Mouse (Mus musculus) spleen, embryonic (tissue): ENCODE data around the gene 1700030K09Rik.

Experiments
- CTCF ChIA-PET: fragments of 350-600 bp; sonication (Branson Sonifier 250); formaldehyde crosslinking; loops from one replicate; lab custom pipeline; 2022; lab: Charles Lee

1700030K09Rik gene

GRCm38 (mm10) chr8:72504137-72504536, 60.5 kb downstream of the 1700030K09Rik start:
- CTCF ChIA-PET = no interaction called here

- CTCF ChIA-PET = interaction anchor here (0.5 kb wide), 1 partner anchor 34 kb away, joined by 5 read pairs; no protein-coding TSS in a partner anchor
Observed at GRCm38 (mm10) chr8:72504637-72505314, 61.1 kb downstream of the 1700030K09Rik start.

- CTCF ChIA-PET = interaction anchor here (0.7 kb wide), 1 partner anchor 28 kb away, joined by 3 read pairs; no protein-coding TSS in a partner anchor
Observed at GRCm38 (mm10) chr8:72507505-72507904, 63.8 kb downstream of the 1700030K09Rik start.
